Mouse (Mus musculus) stomach, embryonic 16.5 days (tissue): Measurements from ENCODE around the gene Slc27a5. TPM values are rescaled to one million over a fixed set of nuclear protein-coding genes. Genes with fewer than 3 reads are reported as not detected.

Experiments used
- ATAC-seq: fragments of 200-750 bp; cut with Nextera tagmentation; 2 replicates; pipeline ENCODE4 v1.8.0; 2017; ENCODE audit warnings: moderate number of reproducible peaks, moderate TSS enrichment; ENCODE audit not compliant: insufficient read depth, low FRiP score
- H3K27ac ChIP-seq: fragments of 300-500 bp; sonication (generic); 2 replicates; pipeline ENCODE4 v1.5.1; 2014; ENCODE audit warnings: low read length
- H3K27me3 ChIP-seq: fragments of 300-500 bp; sonication (generic); 2 replicates; pipeline ENCODE4 v1.6.1; 2014; ENCODE audit warnings: low read length, control low read depth, mixed read lengths; ENCODE audit not compliant: control insufficient read depth, insufficient read depth
- H3K36me3 ChIP-seq: fragments of 300-500 bp; sonication (generic); 2 replicates; pipeline ENCODE4 v1.6.1; 2014; ENCODE audit warnings: low read length; ENCODE audit not compliant: control insufficient read depth, insufficient read depth
- H3K4me1 ChIP-seq: fragments of 300-500 bp; sonication (generic); 2 replicates; pipeline ENCODE4 v1.6.1; 2014; ENCODE audit warnings: low read length, control low read depth, mixed read lengths; ENCODE audit not compliant: control insufficient read depth, insufficient read depth
- H3K4me2 ChIP-seq: fragments of 300-500 bp; sonication (generic); 2 replicates; pipeline ENCODE4 v1.6.1; 2014; ENCODE audit warnings: low read depth, low read length, mixed read lengths
- H3K4me3 ChIP-seq: fragments of 300-500 bp; sonication (generic); replicated peaks from 2 replicates; pipeline ENCODE4 v1.5.1; 2014; ENCODE audit warnings: mild to moderate bottlenecking, low read length
- H3K9ac ChIP-seq: fragments of 300-500 bp; sonication (generic); 2 replicates; pipeline ENCODE4 v1.6.1; 2014; ENCODE audit warnings: low read length
- H3K9me3 ChIP-seq: fragments of 300-500 bp; sonication (generic); replicated peaks from 2 replicates; pipeline ENCODE4 v1.6.1; 2016; ENCODE audit warnings: low read length, control low read depth; ENCODE audit not compliant: control insufficient read depth
- WGBS: fragments of 180-500 bp; shearing (Covaris S2); extraction: QIAGEN DNeasy Blood & Tissue Kit; methylation state at CpG from one replicate; pipeline ENCODE4 v1.1.7; 2014; 5-methylcytosine and 5-hydroxymethylcytosine counted together
- polyA plus RNA-seq: library from polyadenylated mRNA; unstranded; fragments of >200 nt; fragmentation: Nextera tagmentation; extraction: Ambion mirVana; gene quantifications from 2 replicates; pipeline ENCODE4 v1.2.1, GENCODE M21; 2015

Gene Slc27a5
- polyA plus RNA-seq, 1 experiment from 2014 or later, result 1.4 TPM

DNA sequence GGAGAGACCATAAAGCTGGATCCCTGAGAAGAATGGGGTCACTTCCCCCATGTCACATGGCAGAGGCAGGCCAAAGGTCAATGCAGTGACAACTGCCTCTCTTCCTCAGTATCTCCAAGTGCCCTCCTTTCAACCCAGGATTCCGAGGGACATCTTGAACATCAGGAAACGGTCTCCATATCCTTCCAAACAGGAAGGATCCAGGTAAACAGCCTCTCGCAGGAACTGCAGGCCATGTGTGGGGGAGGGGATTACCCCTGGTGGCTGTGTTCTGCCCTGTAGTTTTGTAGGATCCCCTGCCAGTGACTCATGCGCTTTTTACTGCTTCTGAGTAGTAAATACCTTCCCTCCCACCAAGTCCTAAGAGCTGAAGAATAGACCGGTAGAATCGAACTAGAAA is 18.2 kb downstream of the Slc27a5 start:
- ATAC-seq, result no peak
- 62% methylated on average over 6 of the region's 6 CpGs for WGBS
- Histone ChIP-seq H3K4me1 (peaks cover 8% of the 10 kb centered on the region), H3K27ac (no peak overlapping the region), H3K4me2 (no peak overlapping the region), H3K9ac (no peak overlapping the region), H3K4me3 (no peak overlapping the region), H3K27me3 (no peaks in the 10 kb centered on the region), H3K36me3 (no peaks in the 10 kb centered on the region), H3K9me3 (no peaks in the 10 kb centered on the region)

DNA sequence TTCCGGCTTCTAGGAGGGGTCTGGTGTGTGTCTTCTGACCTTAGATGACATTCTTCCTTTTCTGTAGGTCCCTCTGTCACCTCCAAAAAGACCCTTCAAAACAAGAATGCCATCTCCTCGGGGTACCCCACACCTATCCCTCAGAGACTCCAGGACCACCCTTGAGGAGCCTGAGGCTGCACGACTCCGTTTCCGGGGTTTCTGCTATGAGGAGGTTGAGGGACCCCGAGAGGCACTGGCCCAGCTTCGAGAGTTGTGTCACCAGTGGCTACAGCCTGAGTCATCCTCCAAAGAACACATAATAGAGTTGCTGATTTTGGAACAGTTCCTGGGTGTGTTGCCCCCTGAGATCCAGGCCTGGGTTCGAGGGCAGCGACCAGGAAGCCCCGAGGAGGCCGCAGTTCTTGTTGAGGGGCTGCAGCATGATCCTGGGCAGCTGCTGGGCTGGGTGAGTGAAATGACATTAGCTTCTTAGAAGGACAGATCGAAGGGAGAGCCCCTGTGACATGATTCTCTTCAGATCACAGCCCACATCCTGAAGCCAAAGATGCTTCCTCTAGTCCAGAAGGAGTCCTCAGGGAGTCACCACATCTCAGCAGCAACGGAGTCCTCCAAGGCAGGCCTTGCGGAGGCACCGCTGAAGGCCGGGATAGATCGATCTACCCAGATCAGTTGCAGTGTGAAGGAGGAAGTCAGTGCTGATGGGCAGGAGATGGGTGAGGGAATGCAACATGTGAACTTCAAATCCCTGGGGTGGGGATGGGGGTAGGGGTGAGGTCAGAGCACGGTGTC is 18.9 kb downstream of the Slc27a5 start:
- Histone ChIP-seq H3K9me3 (no peaks in the 10 kb centered on the region), H3K4me2 (peak overlapping the region; percentile 65), H3K9ac (peak overlapping the region; percentile 81; the same call in 1 of the 2 replicates), H3K4me3 (no peak overlapping the region), H3K4me1 (peaks cover 8% of the 10 kb centered on the region), H3K36me3 (no peaks in the 10 kb centered on the region), H3K27ac (peak overlapping the region; percentile 91), H3K27me3 (no peaks in the 10 kb centered on the region)
- WGBS, result 83% methylated on average over 18 of the region's 18 CpGs
- ATAC-seq, result no peak

DNA sequence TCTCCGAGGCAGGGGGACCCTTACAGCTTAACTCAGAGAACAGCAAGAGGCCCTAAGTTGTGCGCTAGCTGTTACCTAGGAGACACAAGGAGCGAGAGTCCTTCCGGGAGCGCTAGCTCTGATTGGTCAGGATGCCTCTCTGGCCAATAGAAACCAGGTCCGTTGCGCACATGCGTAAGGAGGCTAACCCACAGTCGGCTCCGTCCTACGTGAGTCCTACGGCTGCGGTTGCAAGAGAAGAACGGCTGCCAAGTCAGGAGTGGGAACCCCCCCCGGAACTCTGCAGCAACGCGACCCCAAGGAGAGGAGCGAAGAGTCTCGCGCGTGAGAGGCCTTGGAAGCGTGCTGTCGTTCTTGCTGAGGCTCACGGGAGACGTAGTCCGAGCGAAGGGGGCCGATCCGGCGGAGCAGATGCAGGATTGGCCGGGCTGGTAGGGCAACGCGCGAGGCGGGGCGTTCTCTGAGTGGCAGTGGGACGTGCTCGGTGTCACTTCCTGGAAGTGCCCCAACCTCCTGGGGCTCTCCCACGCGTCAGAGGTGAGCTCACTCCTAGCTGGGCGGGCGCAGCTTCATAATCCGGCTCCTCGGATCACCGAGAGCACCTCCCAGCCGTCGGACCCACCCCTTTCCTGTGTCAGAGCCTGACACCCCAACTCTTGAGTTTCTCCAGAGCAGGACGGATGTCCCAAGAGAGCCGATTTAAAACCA is 20.2 kb downstream of the Slc27a5 start, which contains the start of gene Zfp446:
Gene Zfp446, plus strand, starts transcription at position 167 of the 708 bp plus-strand sequence.
- H3K4me2 ChIP-seq, result peak within 1 kb of the TSS; percentile 70
- under 1% methylated on average over 49 of the region's 49 CpGs for WGBS
- peak within 1 kb of the TSS; percentile 85 for H3K9ac ChIP-seq
- ATAC-seq, result peak; percentile 98
- H3K9me3 ChIP-seq, result no peaks in the 10 kb centered on the region
- H3K36me3 ChIP-seq, result no peaks in the 10 kb centered on the region
- peaks cover 8% of the 10 kb centered on the region for H3K4me1 ChIP-seq
- peak within 1 kb of the TSS; percentile 74 for H3K4me3 ChIP-seq
- H3K27me3 ChIP-seq, result no peaks in the 10 kb centered on the region
- H3K27ac ChIP-seq, result peak within 1 kb of the TSS; percentile 97

DNA sequence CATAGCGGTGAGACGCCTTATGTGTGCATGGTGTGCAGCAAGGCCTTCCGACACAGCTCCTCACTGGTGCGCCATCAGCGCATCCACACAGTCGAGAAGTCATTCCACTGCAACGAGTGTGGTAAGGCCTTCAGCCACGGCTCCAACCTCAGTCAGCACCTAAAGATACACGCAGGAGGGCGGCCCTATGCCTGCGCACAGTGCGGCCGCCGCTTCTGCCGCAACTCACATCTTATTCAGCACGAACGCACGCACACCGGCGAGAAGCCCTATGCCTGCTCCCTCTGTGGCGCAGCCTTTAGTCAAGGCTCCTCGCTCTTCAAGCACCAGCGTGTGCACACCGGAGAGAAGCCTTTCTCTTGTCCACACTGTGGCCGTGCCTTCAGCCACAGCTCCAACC is 27.1 kb downstream of the Slc27a5 start:
- 94% methylated on average over 25 of the region's 25 CpGs for WGBS
- no peak overlapping the region for H3K4me2 ChIP-seq
- no peak overlapping the region for H3K27ac ChIP-seq
- H3K9ac ChIP-seq, result no peak overlapping the region
- H3K9me3 ChIP-seq, result no peaks in the 10 kb centered on the region
- H3K4me1 ChIP-seq, result peaks cover 8% of the 10 kb centered on the region
- H3K27me3 ChIP-seq, result no peaks in the 10 kb centered on the region
- no peak overlapping the region for H3K4me3 ChIP-seq
- no peak for ATAC-seq
- H3K36me3 ChIP-seq, result peaks cover 23% of the 10 kb centered on the region; the same call in 1 of the 2 replicates

DNA sequence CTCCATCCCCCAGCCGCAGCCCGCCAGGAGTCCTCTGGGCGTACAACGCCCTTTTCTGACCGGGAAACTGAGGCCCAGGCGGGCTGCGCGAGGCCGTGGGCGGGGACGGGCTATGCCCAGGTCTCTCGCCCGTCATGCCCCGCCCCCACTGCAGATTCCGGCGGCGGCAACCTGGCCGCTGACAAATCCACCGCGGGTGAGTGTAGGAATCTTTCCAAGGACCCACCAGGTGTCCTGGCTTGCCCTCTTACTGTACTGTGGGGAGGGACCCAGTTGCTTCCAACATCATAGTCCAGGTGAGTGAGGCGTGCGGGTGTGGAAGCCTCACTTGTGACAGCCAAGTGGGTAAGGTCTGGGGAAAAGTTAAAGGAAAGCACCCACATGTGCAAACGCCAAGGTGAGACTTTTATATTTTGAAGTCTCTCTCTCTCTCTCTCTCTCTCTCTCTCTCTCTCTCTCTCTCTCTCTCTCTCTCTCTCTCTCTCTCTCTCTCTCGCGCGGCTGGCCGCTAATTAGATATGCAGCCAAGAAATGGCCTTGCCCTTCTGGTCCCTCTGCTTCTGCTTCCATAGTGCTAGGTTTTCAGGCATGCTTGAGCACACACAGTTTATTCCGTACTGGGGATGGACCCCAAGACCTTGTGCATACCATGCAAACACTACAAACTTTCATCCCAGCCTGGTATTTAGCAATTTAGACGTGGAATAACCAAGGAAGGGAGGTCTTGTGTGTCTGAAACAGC is 31.7 kb downstream of the Slc27a5 start:
- H3K4me1 ChIP-seq, result peaks cover 13% of the 10 kb centered on the region
- ATAC-seq, result peak; percentile 68
- peak overlapping the region; percentile 92 for H3K4me2 ChIP-seq
- peak overlapping the region; percentile 78 for H3K4me3 ChIP-seq
- no peaks in the 10 kb centered on the region for H3K27me3 ChIP-seq
- under 1% methylated on average over 29 of the region's 29 CpGs for WGBS
- H3K27ac ChIP-seq, result peak overlapping the region; percentile 89
- no peaks in the 10 kb centered on the region for H3K9me3 ChIP-seq
- H3K36me3 ChIP-seq, result peaks cover 18% of the 10 kb centered on the region; the same call in 1 of the 2 replicates
- peak overlapping the region; percentile 96 for H3K9ac ChIP-seq

DNA sequence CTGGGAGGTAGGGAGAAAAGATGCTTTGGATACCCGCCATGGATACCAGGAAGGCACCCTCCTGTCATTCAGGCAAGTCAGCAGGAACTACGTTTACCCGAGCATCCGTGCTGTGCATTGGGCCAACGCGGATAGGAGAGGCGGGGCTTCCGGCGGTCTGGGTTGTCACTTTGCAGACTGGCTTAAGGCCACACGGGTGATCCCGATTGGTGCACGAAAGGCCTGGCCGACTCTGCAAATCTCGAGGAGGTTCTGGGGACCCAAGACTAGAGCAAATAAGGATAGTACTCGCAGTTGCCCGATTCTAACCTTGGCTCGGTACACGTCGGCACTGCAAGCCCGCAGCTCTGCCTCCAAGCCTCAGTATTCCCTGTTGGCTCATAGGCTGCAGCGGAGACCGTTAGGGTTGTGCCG is 32.3 kb downstream of the Slc27a5 start, which contains the start of gene Zfp324:
Gene Zfp324, plus strand, starts transcription at position 161 of the 414 bp plus-strand sequence.
- WGBS, result under 1% methylated on average over 23 of the region's 23 CpGs
- Histone ChIP-seq H3K4me2 (peak within 1 kb of the TSS; percentile 92), H3K27me3 (no peaks in the 10 kb centered on the region), H3K9ac (peak within 1 kb of the TSS; percentile 96), H3K9me3 (no peaks in the 10 kb centered on the region), H3K4me3 (peak within 1 kb of the TSS; percentile 78), H3K36me3 (peaks cover 12% of the 10 kb centered on the region; the same call in 1 of the 2 replicates), H3K27ac (peak within 1 kb of the TSS; percentile 89), H3K4me1 (peaks cover 13% of the 10 kb centered on the region)
- peak; percentile 92 for ATAC-seq

DNA sequence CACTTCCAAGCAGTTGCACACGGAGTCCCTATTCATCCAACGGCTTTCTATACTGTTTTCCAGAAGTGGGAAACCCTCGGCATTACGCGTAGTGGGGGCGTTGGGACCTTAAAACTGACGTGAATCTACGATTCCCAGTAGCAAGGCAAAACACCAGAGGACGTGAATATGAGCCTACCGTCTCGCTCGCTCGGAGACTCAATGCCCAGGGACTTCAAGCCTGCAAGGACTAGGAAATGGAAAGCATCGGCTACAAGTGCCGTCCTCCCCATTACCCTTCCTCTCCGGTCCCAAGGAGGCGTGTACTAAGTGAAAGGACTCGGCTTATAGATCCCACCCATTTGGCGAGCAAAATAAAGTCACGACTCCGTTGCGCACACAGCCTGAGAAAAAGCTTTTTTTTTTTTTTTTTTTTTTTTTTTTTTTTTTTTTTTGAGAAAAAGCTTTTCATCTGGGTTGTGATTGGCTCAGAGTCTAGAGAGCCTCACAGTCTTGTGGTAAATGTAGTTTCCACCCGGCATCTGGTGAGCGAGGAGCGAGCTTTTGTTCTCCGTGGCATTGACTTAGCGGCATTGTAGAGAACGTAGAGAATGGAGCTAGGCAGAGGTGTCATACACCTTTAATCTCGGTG is 36.4 kb downstream of the Slc27a5 start:
- Histone ChIP-seq H3K9me3 (no peaks in the 10 kb centered on the region), H3K27ac (peak overlapping the region; percentile 81), H3K27me3 (no peaks in the 10 kb centered on the region), H3K4me2 (peak overlapping the region; percentile 63), H3K4me3 (peak overlapping the region; percentile 53), H3K9ac (peak overlapping the region; percentile 69), H3K4me1 (peaks cover 7% of the 10 kb centered on the region), H3K36me3 (no peaks in the 10 kb centered on the region)
- WGBS, result 2% methylated on average over 29 of the region's 29 CpGs
- peak; percentile 76; the same call in 1 of the 2 replicates for ATAC-seq

DNA sequence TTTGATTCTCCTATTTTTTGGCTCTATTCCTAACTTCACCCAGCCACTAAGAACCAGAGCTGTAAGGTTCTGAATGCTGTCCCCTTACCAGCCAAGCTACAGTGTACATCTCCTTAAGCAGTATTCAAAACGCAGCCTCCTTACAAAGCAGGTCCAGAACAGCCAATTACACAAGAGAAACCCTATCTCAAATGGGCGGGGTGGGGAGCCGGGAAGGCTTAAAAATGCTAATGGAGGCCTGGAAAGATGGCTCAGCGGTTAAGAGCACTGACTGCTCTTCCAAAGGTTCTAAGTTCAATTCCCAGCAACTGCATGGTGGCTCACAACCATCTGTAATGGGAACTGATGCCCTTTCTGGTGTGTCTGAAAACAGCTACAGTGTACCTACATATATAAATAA is 38.3 kb downstream of the Slc27a5 start:
- Histone ChIP-seq H3K4me3 (no peak overlapping the region), H3K27me3 (no peaks in the 10 kb centered on the region), H3K9me3 (no peaks in the 10 kb centered on the region), H3K4me2 (no peak overlapping the region), H3K4me1 (no peaks in the 10 kb centered on the region), H3K36me3 (no peaks in the 10 kb centered on the region), H3K9ac (no peak overlapping the region), H3K27ac (no peak overlapping the region)
- ATAC-seq, result no peak
- 30% methylated on average over 4 of the region's 4 CpGs for WGBS
